Mouse (Mus musculus): ENCODE measurements around the gene 2510039O18Rik.

2510039O18Rik gene

DNA sequence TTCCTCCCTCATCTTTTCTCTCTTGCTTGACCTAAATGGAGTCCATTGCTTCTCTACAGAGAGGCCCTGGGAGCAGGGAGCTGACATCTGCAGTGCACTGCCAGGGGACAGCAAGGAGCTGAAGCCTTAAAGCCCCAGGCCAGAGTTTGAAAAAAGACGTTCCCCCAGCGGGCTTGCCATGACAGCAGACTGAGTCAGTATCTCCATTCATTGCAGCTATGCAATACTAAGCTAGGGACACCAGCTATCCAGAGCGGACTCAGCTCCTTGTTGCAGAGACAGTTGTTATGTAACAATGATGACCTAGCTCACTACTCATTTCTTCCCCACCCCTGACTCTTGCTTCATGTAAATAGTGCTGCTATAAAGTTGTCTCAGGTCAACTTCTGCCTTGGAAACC, 54.6 kb downstream of the 2510039O18Rik start:
- no peak for DNase-seq

Measured in kidney, adult 18-20 months (tissue).